In genomic region chr2:70690195-70690594, GRCm38 (mm10) we compare ENCODE assay signal across 19 mouse cellular contexts. TPM values are rescaled to one million over a fixed set of nuclear protein-coding genes. Genes with fewer than 3 reads are reported as not detected.
DNase-seq lines count a peak whose midpoint lies in the region; ATAC-seq and TF ChIP-seq lines count a peak whose summit lies in the region.
"Had no signal": no experiment of that assay in that cellular context is flagged by ENCODE, and none has a peak within 500 bp of the region (broad histone marks: within the 10 kb centered on the region; RNA-seq: fewer than 3 reads in every experiment).

No protein-coding gene starts in this region.

- H3K79me2 ChIP-seq in heart, adult 2 months (replicated peaks; ENCODE audit: control insufficient read depth, insufficient read depth, low read length), result no peaks in the 10 kb centered on the region

- DNase-seq in heart, adult 2 months, result no peak
- no peak for DNase-seq in lung, postnatal 14 days
- DNase-seq in R1 (ENCODE audit: low read depth, low spot score), result peak; percentile 84
- DNase-seq in cerebellum, postnatal 25 days, result no peak
- no peak for DNase-seq in adrenal gland, adult 8-10 months
- DNase-seq: adrenal gland, postnatal 36 days; cerebellum, adult 8-10 months; heart, adult 18-20 months; layer of hippocampus, postnatal 36 days; left cerebral cortex, postnatal 4 days; thymus, adult 2 months had no signal

- 0 out of 2 replicates have a peak, but pooled peaks have one; percentile 3 for ATAC-seq in heart, embryonic 14.5 days (ENCODE audit: insufficient number of reproducible peaks, insufficient read depth, low FRiP score, low read depth)
- ATAC-seq in lung, embryonic 16.5 days (ENCODE audit: low read depth), result peak; percentile 29; the same call in 1 of the 2 replicates
- ATAC-seq: midbrain, embryonic 15.5 days had no signal

- intact Hi-C loops in heart, adult 2 months (cut with DNase I), result no loop called here

- no peak overlapping the region for H3K4me3 ChIP-seq in heart, embryonic 14.5 days (ENCODE audit: control insufficient read depth in 1 of 2, insufficient read depth in 1 of 2, low read depth in 1 of 2, low read length in 2 of 2)
- no peak overlapping the region for H3K4me3 ChIP-seq in heart, adult 2 months
- H3K4me3 ChIP-seq in lung, embryonic 16.5 days (ENCODE audit: low read length), result no peak overlapping the region
- H3K4me3 ChIP-seq: embryonic facial prominence, embryonic 13.5 days; forebrain, embryonic 12.5 days; hindbrain, embryonic 13.5 days; lung, embryonic 15.5 days; megakaryocyte, embryonic 14.5 days; midbrain, embryonic 15.5 days had no signal

- H3K27me3 ChIP-seq in heart, embryonic 14.5 days (ENCODE audit: control insufficient read depth, insufficient read depth, low read length), result no peaks in the 10 kb centered on the region
- no peaks in the 10 kb centered on the region for H3K27me3 ChIP-seq in heart, adult 2 months (ENCODE audit: control insufficient read depth, insufficient read depth, low read length)
- H3K27me3 ChIP-seq in lung, embryonic 16.5 days (ENCODE audit: control insufficient read depth, insufficient read depth, low read depth, low read length), result no peaks in the 10 kb centered on the region
- H3K27me3 ChIP-seq: embryonic facial prominence, embryonic 13.5 days; forebrain, embryonic 12.5 days; hindbrain, embryonic 13.5 days; lung, embryonic 15.5 days; megakaryocyte, embryonic 14.5 days; midbrain, embryonic 15.5 days had no signal

- H3K36me3 ChIP-seq in heart, embryonic 14.5 days (ENCODE audit: control insufficient read depth, insufficient read depth, low read length), result peaks cover 84% of the 10 kb centered on the region
- no peaks in the 10 kb centered on the region for H3K36me3 ChIP-seq in heart, adult 2 months (ENCODE audit: control insufficient read depth, insufficient read depth, low read length)
- peaks cover 51% of the 10 kb centered on the region for H3K36me3 ChIP-seq in lung, embryonic 16.5 days (ENCODE audit: control insufficient read depth, insufficient read depth, low read length)

- no peak for TF ChIP-seq EP300 in heart, adult 2 months (IDR thresholded peaks at IDR 0.05; ENCODE audit: insufficient read depth, low read depth, low read length)

- WGBS in heart, embryonic 14.5 days, result 71% methylated on average over 11 of the region's 11 CpGs
- 82% methylated on average over 11 of the region's 11 CpGs for WGBS in heart, adult 2 months
- 66% methylated on average over 11 of the region's 11 CpGs for WGBS in lung, embryonic 16.5 days

- TF ChIP-seq POLR2A in heart, adult 2 months (IDR thresholded peaks at IDR 0.05; ENCODE audit: insufficient read depth, low read depth, low read length), result no peak

- H3K4me2 ChIP-seq in heart, embryonic 14.5 days (ENCODE audit: low read length), result no peak overlapping the region
- no peak overlapping the region for H3K4me2 ChIP-seq in lung, embryonic 16.5 days (ENCODE audit: low read depth, low read length)
- H3K4me2 ChIP-seq: embryonic facial prominence, embryonic 13.5 days; forebrain, embryonic 12.5 days; hindbrain, embryonic 13.5 days; lung, embryonic 15.5 days; midbrain, embryonic 15.5 days had no signal

- no peaks in the 10 kb centered on the region for H3K9me3 ChIP-seq in heart, embryonic 14.5 days (ENCODE audit: control insufficient read depth, low read length)
- no peaks in the 10 kb centered on the region for H3K9me3 ChIP-seq in lung, embryonic 16.5 days (ENCODE audit: control insufficient read depth, low read length)
- H3K9me3 ChIP-seq: embryonic facial prominence, embryonic 13.5 days; forebrain, embryonic 12.5 days; hindbrain, embryonic 13.5 days; lung, embryonic 15.5 days; megakaryocyte, embryonic 14.5 days; midbrain, embryonic 15.5 days had no signal

- no peak for TF ChIP-seq CTCF in heart, adult 2 months (IDR thresholded peaks at IDR 0.05)

- no peak overlapping the region for H3K27ac ChIP-seq in heart, embryonic 14.5 days (replicated peaks in 1 of 2; ENCODE audit: control insufficient read depth in 1 of 2, insufficient read depth in 1 of 2, low read depth in 2 of 2, low read length in 2 of 2)
- H3K27ac ChIP-seq in heart, adult 2 months, result no peak overlapping the region
- no peak overlapping the region for H3K27ac ChIP-seq in lung, embryonic 16.5 days (ENCODE audit: low read length)
- H3K27ac ChIP-seq: embryonic facial prominence, embryonic 13.5 days; forebrain, embryonic 12.5 days; hindbrain, embryonic 13.5 days; lung, embryonic 15.5 days; midbrain, embryonic 15.5 days had no signal

- H3K9ac ChIP-seq in heart, embryonic 14.5 days (ENCODE audit: low read length), result no peak overlapping the region
- H3K9ac ChIP-seq in heart, adult 2 months (ENCODE audit: low read depth, low read length), result no peak overlapping the region
- H3K9ac ChIP-seq in lung, embryonic 16.5 days (ENCODE audit: low read length), result no peak overlapping the region
- H3K9ac ChIP-seq: embryonic facial prominence, embryonic 13.5 days; forebrain, embryonic 12.5 days; hindbrain, embryonic 13.5 days; lung, embryonic 15.5 days; midbrain, embryonic 15.5 days had no signal

- H3K4me1 ChIP-seq in heart, embryonic 14.5 days (ENCODE audit: control insufficient read depth in 2 of 2, insufficient read depth in 2 of 2, low read length in 2 of 2), result no peaks in the 10 kb centered on the region
- no peaks in the 10 kb centered on the region for H3K4me1 ChIP-seq in heart, adult 2 months (ENCODE audit: control insufficient read depth, insufficient read depth, low read length)
- H3K4me1 ChIP-seq in lung, embryonic 16.5 days (replicated peaks; ENCODE audit: control insufficient read depth, insufficient read depth, low read length), result peaks cover 2% of the 10 kb centered on the region; the same call in 1 of the 2 replicates
- H3K4me1 ChIP-seq: embryonic facial prominence, embryonic 13.5 days; forebrain, embryonic 12.5 days; hindbrain, embryonic 13.5 days; midbrain, embryonic 15.5 days had no signal

RNA-seq across cellular contexts. Expression of gene Gm26558, which starts 28.3 kb away (rescaled TPM):
- 3.9 and 4.4 TPM in 2 replicates for polyA plus RNA-seq in heart, embryonic 14.5 days (2014; fragmentation: Nextera tagmentation; extraction: Ambion mirVana)
- total RNA-seq in heart, adult 2 months (2021), result not detected
- not detected in 2 replicates for polyA plus RNA-seq in heart, adult 2 months (2012; rRNA removed)
- polyA plus RNA-seq in lung, embryonic 16.5 days (2015; fragmentation: Nextera tagmentation; extraction: Ambion mirVana), result 3.3 TPM in 2 replicates
- under 1 TPM in 2 of 4 experiments, not detected in 2; 0.35 to 0.66 TPM for total RNA-seq in adrenal gland, adult 8-10 months (2022)
- total RNA-seq: heart, adult 18-20 months; layer of hippocampus, postnatal 36 days had no signal

RNA-seq across cellular contexts. Expression of gene Gorasp2, which starts 28.8 kb away (rescaled TPM):
- polyA plus RNA-seq in heart, embryonic 14.5 days (2014; fragmentation: Nextera tagmentation; extraction: Ambion mirVana), result 138 and 140 TPM in 2 replicates
- 10 to 100 TPM; 59.5 to 67.8 TPM for total RNA-seq in heart, adult 2 months (2021)
- 80.2 and 91.4 TPM in 2 replicates for polyA plus RNA-seq in heart, adult 2 months (2012; rRNA removed)
- 160 and 169 TPM in 2 replicates for polyA plus RNA-seq in lung, embryonic 16.5 days (2015; fragmentation: Nextera tagmentation; extraction: Ambion mirVana)
- 100 to 1,000 TPM; 112 to 131 (median 121) TPM for total RNA-seq in adrenal gland, adult 8-10 months (2022)
